Mouse (Mus musculus) myocyte (in vitro differentiated cells): ENCODE results near the gene Sema3g.

Experiments used
- CEBPB ChIP-seq: IDR thresholded peaks from 2 replicates; pipeline ENCODE4 v1.6.1; 2011; ENCODE audit warnings: mild to moderate bottlenecking, moderate library complexity; ENCODE audit not compliant: poor library complexity, insufficient read depth, severe bottlenecking
- E2F4 ChIP-seq: IDR thresholded peaks from one replicate; pipeline ENCODE4 v1.6.1; 2011; ENCODE audit warnings: mild to moderate bottlenecking, control low read depth, moderate library complexity; ENCODE audit not compliant: insufficient read depth
- MAX ChIP-seq: IDR thresholded peaks from one replicate; pipeline ENCODE4 v1.6.1; 2011; ENCODE audit warnings: low read depth, mild to moderate bottlenecking, control low read depth
- MYOD1 ChIP-seq, 3 experiments: IDR thresholded peaks; one replicate each; pipeline ENCODE4 v1.6.1; 2011; ENCODE audit warnings: control low read depth in 2 of 3, low read depth in 2 of 3, mild to moderate bottlenecking in 2 of 3, moderate library complexity in 1 of 3; ENCODE audit not compliant: insufficient read length in 2 of 3, control insufficient read depth in 1 of 3
- MYOG ChIP-seq, 3 experiments: IDR thresholded peaks; one replicate each; pipeline ENCODE4 v1.6.1; 2011; ENCODE audit warnings: control low read depth in 2 of 3, low read depth in 2 of 3, mild to moderate bottlenecking in 2 of 3; ENCODE audit not compliant: insufficient read length in 2 of 3, control insufficient read depth in 1 of 3, insufficient read depth in 1 of 3
- POLR2A ChIP-seq: IDR thresholded peaks from one replicate; pipeline ENCODE4 v1.6.1; 2011; ENCODE audit warnings: low read depth, mild to moderate bottlenecking, control low read depth, moderate library complexity; ENCODE audit not compliant: insufficient read length
- POLR2AphosphoS2 ChIP-seq: IDR thresholded peaks from one replicate; pipeline ENCODE4 v1.6.1; 2011; ENCODE audit warnings: low read depth, control low read depth; ENCODE audit not compliant: insufficient read length
- REST ChIP-seq: IDR thresholded peaks from one replicate; pipeline ENCODE4 v1.6.1; 2011; ENCODE audit warnings: mild to moderate bottlenecking, control low read depth, moderate library complexity; ENCODE audit not compliant: insufficient read depth, insufficient read length
- TCF12 ChIP-seq: IDR thresholded peaks from one replicate; pipeline ENCODE4 v1.6.1; 2011; ENCODE audit warnings: mild to moderate bottlenecking, control low read depth; ENCODE audit not compliant: poor library complexity, insufficient read depth, severe bottlenecking
- TCF3 ChIP-seq: IDR thresholded peaks from one replicate; pipeline ENCODE4 v1.6.1; 2011; ENCODE audit warnings: low read depth, control low read depth; ENCODE audit not compliant: insufficient read length

GRCm38 (mm10) chr14:31186656-31187055 lies 31.0 kb upstream of the Sema3g start:
- TF ChIP-seq E2F4 (no peak), POLR2A (no peak), MAX (no peak), MYOG (IDR thresholded peaks at IDR 0.05; ENCODE audit: control insufficient read depth in 1 of 3, insufficient read depth in 1 of 3, insufficient read length in 2 of 3, low read depth in 2 of 3) (no peak), TCF3 (no peak), CEBPB (no peak), POLR2AphosphoS2 (no peak), TCF12 (no peak), REST (no peak), MYOD1 (IDR thresholded peaks at IDR 0.05; ENCODE audit: control insufficient read depth in 1 of 3, insufficient read length in 2 of 3, low read depth in 2 of 3) (no peak)
